Mouse (Mus musculus) C2C12 (cell line): ENCODE data around the gene Cd180.

Experiments used
- CTCF ChIP-seq: IDR thresholded peaks from one replicate; pipeline ENCODE4 v1.5.1; 2011; ENCODE audit not compliant: control insufficient read depth, insufficient read depth, insufficient read length
- USF1 ChIP-seq: IDR thresholded peaks from one replicate; pipeline ENCODE4 v1.6.1; 2011; ENCODE audit warnings: low read depth, mild to moderate bottlenecking, control low read depth, moderate library complexity

GRCm38 (mm10) chr13:102684890-102685289 lies 8.5 kb upstream of the Cd180 start:
- TF ChIP-seq CTCF (no peak), USF1 (no peak)
